Comparison of ENCODE assay signal across 13 mouse cellular contexts in the genomic region with DNA sequence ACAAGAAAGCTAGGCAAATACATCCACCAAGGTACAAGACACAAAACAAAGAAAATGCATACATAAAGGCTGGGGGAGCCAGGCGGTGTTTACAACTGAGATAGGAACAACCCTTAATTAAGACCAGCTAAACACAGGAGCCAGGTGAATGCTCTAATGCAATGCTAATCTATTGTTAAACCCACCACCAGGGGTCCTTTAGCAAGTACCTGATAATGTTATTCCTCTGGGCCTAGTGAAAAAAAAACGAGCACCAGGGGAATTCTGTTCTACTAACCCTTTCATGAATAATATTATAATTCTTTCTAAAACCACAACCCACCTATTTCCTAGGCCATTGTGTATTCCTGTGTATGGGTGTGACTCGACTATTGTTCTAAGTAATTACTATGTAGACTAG.
"Had no signal": no experiment of that assay in that cellular context is flagged by ENCODE, and none has a peak within 500 bp of the region (broad histone marks: within the 10 kb centered on the region; RNA-seq: fewer than 3 reads in every experiment).

No protein-coding gene starts in this region.

- ATAC-seq: midbrain, embryonic 15.5 days had no signal

- H3K9ac ChIP-seq: limb, embryonic 13.5 days; liver, embryonic 15.5 days; lung, embryonic 14.5 days; midbrain, embryonic 15.5 days; neural tube, embryonic 13.5 days had no signal

- H3K27ac ChIP-seq: limb, embryonic 13.5 days; liver, embryonic 15.5 days; midbrain, embryonic 10.5 days; midbrain, embryonic 15.5 days; neural tube, embryonic 13.5 days; stomach, postnatal 0 days had no signal

- H3K9me3 ChIP-seq: limb, embryonic 13.5 days; liver, embryonic 15.5 days; midbrain, embryonic 10.5 days; midbrain, embryonic 15.5 days; neural tube, embryonic 13.5 days had no signal

- H3K4me3 ChIP-seq: limb, embryonic 13.5 days; liver, embryonic 15.5 days; midbrain, embryonic 10.5 days; midbrain, embryonic 15.5 days; neural tube, embryonic 13.5 days had no signal

- H3K36me3 ChIP-seq: limb, embryonic 13.5 days; liver, embryonic 15.5 days; midbrain, embryonic 10.5 days; midbrain, embryonic 15.5 days; neural tube, embryonic 13.5 days had no signal

- DNase-seq: kidney, adult 2 months; kidney, postnatal 36 days; left cerebral cortex, postnatal 4 days; lung, embryonic 14.5 days; lung, postnatal 10 days; lung, postnatal 4 days; right cerebral cortex, adult 18-20 months had no signal

- H3K4me1 ChIP-seq: limb, embryonic 13.5 days; liver, embryonic 15.5 days; midbrain, embryonic 10.5 days; midbrain, embryonic 15.5 days; neural tube, embryonic 13.5 days had no signal

- H3K27me3 ChIP-seq: limb, embryonic 13.5 days; liver, embryonic 15.5 days; midbrain, embryonic 15.5 days; neural tube, embryonic 13.5 days had no signal

- H3K4me2 ChIP-seq: limb, embryonic 13.5 days; liver, embryonic 15.5 days; lung, embryonic 14.5 days; midbrain, embryonic 15.5 days; neural tube, embryonic 13.5 days had no signal
